Mouse (Mus musculus): ENCODE measurements at regions not wholly inside any gene's neighbourhood (a gene's known extent, or its start where the extent isn't known, plus 50 kb on each side); places are given as distances from the start of the nearest gene placed in this dataset.
A peak's percentile ranks its signal among the peaks of the same experiment; 100 is the strongest.

DNA sequence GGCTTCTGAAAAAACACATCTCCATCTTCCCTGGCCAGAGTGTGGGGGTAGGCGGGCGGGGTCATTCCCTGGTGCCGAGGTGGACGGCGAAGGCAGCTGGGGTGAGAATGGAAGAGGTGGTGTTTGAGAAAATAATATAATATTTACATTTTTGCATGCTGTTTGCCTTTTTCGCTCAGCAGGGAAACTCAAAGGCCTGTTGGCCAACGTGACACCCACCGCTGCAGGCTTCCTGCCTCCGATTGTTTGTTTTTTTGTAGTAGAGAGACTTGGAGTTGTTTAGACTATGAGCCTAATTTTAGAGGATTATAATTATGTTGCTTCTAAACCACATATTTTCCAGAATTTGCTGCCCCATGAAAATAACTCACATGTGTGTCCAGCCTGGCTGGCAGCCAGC is 147.2 kb upstream of the Irx3 start:
- no peak for DNase-seq

DNA sequence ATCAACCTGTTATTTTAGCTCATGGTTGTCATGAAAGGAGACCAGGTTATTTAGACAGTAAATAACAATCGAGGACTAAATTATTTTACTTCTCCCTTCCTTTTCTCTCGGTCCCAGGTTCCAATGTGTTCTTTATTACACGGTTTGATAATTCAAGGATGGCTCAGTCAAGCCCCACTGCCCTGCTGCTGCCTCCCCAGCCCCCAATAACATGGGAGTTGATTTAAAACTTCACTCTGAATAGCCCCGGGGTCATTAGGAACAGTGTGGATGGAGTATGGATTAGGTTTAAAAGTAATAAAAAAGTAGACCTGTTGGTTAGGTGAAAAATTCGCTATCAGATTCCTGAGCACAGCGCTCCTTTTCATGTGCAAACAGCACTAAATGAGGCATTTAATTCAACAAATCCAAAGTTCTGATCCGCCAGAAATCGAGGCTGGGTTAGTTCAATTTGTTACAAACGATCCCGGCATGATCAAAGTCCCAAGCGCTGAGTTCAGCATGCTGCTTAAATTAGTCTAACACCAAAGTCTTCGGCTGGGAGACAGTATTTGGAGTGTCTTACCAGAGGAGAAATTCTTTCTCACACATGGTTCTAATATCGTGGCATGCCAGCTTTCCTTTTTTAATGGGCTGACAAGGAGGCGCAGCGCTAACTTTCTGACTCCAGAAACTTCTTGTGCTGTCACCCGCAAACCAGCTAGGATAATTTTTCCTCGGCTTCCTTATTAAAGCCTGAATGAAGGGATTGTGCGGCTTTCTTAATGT is 146.5 kb upstream of the Irx3 start:
- DNase-seq = no peak

DNA sequence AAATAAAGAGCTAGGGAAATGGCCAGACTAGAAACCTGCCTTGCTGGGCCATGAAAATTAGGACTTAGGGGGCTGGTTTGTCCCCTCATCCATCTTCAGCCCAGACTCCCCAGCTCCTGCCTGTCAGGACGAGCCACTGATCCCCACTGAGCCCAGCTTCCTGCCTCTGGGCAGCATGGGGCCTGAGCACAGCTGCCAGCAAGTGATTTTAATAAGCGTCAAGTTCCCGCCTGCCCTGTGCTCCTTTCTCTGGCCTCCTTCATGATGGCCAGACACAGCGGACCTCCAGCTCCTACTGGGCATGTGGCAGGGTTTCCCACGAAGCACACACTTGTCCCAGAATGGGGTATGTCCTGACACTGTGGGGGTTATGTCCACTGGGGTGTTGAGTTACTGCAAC is 139.1 kb upstream of the Irx3 start:
- no peak for DNase-seq

- DNase-seq = no peak
Observed at GRCm38 (mm10) chr8:91937227-91937626, 135.4 kb upstream of the Irx3 start.

DNA sequence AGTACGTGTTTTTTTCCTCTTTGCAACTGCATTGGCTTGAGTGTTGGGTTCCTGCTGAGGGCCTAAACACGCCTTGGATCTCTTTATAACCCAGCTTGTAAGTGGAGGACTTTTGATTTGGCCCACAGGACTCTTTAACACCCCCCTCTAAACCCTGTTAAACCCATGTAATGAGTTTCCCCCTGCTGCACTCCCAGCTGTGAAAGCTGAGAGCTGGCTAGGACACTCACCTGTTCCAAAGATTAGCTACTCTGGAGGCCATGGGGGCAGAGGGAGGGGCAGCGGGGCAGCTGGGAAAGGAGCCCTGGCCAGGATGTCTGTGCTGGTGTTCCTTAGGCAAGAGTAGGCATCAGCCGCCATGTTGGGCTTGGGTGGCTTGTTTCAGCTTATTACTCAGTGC is 128.7 kb upstream of the Irx3 start:
- no peak for DNase-seq

DNA sequence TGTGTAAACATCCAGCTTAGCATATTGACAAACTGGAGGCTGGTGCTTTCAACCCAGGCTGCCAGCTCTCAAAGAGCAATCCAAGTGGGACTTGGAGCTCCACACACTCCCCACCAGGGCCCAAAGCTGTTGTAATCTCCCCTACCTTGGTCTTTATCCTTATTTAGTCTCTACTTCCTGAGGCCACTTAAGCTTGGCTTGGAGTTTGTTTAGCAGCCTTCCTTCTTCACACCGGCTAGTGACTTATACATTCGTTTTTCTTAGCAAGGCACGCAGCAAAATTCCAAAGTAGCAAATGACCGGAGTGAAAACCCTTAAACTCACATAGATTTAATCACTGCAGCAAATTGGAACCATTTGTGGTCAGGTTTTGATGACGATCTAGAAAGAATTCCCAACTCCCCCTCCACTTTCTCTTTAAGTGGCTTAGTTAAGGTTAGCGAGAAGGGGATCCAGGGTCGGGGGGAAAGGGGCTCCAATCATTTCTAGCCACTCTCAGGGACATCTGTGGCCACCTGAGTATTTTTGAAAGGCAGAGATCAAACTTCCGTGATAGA is 124.2 kb upstream of the Irx3 start:
- no peak for DNase-seq

- DNase-seq = peak in 1 of 2 experiments; percentile 6
Observed at GRCm38 (mm10) chr8:91924152-91924551, 122.3 kb upstream of the Irx3 start.

GRCm38 (mm10) chr8:91922211-91922874 is 120.5 kb upstream of the Irx3 start:
- no peak for DNase-seq

- no peak for DNase-seq
Observed at GRCm38 (mm10) chr8:91917834-91918233, 116.0 kb upstream of the Irx3 start.

DNA sequence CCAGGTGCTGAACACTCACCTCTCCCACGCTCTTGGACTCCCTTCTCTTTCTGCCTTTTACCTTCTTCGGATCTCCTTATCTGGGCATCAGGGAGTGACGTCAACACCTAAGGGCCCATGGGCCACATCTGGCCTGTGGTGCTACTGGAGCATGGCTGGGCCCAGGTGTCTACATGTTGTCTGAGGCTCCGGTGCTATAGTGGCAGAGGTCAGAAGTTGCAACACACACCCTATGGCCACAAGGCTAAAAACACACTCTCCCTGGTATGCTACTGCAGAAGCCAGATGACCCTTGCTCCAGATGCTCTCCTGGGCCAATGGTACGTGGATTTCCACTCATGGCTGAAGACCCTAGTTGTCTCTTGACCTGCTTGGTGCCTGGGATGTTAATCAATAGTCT is 112.1 kb upstream of the Irx3 start:
- no peak for DNase-seq

GRCm38 (mm10) chr8:91913121-91913520 is 111.3 kb upstream of the Irx3 start:
- DNase-seq = no peak

DNA sequence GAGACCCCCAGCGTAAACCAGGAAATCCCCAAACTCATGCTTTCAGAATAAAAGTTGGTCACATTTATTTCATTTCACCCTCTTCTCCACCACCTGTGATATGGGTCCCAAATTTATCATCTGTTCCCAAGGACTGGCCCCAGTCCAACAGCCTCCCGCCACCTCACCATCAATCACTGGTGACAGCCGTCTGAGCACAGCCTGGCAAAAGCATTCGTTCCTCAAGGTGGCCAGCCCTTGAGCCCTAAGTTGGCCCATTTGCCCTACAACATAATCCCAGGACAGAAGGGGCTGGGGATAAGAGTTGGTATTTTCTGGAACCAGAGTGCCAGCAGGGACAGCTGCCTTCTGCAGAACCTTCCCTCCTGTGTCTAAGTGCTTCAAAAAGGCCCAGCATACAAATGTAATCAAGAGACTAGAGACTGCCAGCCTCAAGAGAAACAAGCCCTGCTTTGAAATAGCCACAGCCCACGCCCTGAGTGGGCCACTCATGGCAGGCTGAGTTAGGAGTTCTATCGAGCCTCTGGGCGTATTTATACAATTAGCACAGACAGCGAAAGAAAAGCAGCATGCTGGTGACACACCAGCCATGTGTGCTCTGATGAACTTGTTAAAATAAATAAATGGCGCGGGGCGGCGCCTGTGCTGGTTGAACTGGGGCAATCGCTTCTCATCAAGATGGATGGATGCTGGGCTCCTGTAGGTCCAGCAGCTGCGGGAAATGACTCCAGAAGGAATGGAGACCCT is 107.9 kb upstream of the Irx3 start:
- no peak for DNase-seq

- DNase-seq = no peak
Observed at GRCm38 (mm10) chr8:91908731-91909353, 107.0 kb upstream of the Irx3 start.

DNA sequence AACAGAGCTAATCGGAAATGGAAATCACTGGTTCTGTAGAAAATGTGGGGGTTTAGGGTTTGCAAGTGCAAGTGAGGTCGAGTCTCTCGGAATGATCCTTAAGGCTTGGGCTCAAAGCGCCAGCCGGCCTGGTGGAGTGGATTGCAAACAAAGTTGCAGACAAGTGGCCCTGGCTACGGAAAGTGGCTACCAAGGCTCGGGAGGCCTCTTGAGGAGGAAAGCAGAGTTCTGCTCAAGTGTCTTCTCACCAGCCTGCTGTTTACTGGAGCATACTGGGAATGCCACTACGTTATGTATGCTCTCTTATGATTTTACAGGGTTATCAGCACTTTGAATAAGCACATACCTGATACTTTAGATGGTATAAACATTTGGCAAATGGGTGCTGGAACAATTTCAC is 105.3 kb upstream of the Irx3 start:
- no peak for DNase-seq

GRCm38 (mm10) chr8:91901525-91902281 is 99.8 kb upstream of the Irx3 start:
- DNase-seq = peak; percentile 69 to 78

DNA sequence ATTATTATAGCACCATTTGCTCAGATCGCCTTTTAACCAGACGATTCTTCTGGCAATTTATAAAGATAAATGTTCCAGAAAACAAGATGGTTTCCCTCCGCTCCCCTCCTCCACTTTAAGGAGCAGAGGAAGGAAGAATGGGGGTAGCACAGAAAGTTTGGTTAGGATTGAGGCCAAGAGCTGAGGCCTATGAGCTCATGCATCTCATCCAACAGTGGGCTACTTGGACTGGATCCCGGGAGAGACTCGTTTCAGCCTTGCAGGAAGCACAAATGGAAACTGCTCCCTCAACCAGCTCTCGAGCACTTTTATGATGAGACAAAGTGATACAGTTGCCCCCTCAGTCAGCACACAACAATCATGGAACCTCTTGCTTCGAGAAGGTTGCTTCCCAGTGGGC is 97.9 kb upstream of the Irx3 start:
- DNase-seq = peak; percentile 28 to 37

GRCm38 (mm10) chr8:91897381-91897780 is 95.5 kb upstream of the Irx3 start:
- peak; percentile 9 to 17 for DNase-seq

DNA sequence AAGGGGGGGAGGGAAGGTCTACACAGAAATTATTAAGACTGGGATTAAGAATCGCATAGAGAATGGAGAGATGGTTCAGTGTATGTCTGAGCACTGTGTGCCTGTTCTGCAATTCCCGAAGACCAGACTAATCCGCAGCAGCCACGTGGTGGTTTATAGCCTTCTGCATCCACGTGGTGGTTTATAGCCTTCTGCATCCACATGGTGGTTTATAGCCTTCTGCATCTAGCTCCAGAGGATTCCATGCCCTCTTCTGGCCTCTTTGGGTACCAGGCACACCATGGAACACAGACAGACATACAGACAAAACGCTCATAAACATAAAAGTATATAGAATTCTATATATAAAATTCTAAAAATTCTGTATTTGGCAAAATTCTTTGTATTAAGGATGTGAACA is 94.1 kb upstream of the Irx3 start:
- DNase-seq = no peak

DNA sequence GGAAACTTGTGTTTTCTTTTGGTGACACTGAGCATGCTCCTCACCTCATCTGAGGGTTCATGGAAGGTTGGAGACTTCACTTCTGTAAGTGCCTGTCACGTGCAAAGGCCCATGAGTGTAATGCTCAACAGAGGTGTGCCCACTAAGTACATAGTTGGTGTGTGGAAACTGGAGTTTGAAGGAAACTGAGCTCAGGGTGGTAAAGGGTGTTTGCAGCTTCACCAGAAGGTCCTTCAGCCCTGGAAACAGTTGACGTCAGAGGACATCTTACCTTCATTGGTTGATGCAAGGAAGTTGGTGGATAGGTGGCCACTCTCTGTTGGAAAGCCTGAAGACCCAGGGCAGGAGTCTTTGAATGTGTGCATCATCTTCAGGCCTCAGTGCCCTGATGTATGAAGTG is 83.0 kb upstream of the Irx3 start:
- no peak for DNase-seq

DNA sequence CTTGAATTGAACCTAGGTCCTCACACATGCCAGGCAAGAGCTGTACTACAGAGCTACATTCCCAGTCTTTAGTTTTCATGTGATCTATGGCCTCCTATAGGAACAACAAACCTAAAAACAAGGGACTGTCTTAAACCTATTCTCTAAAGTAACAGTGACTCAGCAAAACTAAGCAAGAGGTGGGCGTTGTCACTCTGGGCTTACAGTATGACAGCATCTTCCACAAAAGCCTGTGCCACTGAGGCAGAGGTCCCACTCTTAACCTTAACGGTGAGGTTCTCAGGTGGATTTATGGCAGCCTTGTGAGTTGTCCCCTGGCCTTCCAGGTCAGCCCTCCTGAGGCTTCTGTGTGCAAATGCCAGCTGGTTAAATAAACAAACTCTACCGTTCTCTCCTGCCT is 82.5 kb upstream of the Irx3 start:
- no peak for DNase-seq

GRCm38 (mm10) chr8:91883012-91883411 is 81.1 kb upstream of the Irx3 start:
- no peak for DNase-seq

DNA sequence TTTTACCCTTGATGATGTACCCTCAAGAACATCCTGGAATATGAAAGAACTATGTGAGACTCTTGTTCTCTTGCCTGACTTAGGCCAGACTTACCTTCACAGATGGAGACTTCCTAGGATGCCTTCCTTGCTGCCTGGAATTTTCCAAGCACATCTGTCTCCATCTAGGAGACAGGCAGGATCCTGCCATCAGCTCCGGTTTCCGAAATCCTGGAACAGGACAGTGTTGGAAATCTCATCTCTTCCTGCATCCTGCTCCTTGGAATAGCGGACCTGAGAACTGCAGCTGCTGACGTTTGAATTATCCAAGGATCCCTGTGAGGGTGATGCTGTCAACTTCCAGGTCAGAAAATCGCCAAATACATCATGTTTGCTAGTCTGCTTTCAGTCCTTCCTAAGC is 77.0 kb upstream of the Irx3 start:
- no peak for DNase-seq

Data from heart, adult 18-20 months (tissue).